Mouse (Mus musculus): ENCODE results near the gene Rnf151. TPM values are rescaled to one million over a fixed set of nuclear protein-coding genes. Genes with fewer than 3 reads are reported as not detected.
"Not testable (repeated sequence)": the region's sequence is repeated elsewhere in the genome, so short reads cannot be mapped to it uniquely, and the experiment has no call there.

Gene Rnf151
- polyA plus RNA-seq, 1 experiment from 2014 or later, result 0.36 TPM

DNA sequence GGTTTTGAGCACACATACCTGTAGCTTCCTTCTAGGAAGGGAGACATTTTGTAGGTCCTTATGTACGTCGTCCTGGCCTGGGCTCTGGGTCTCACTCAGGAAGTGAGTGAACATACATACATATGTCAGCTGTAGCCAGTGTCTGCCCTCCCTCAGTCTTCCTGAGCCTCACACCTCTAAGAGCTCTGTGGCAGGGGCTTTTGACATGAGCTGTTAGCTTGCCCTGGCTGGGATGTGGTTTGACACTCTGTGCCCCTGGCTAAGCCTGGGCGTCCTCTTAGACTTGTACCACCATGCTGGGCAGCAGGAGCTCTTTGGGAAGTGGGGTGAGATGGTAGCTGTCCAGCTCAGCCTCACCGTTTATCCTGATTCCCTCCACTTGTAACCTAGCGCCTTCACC lies 46.5 kb downstream of the Rnf151 start:
- no peaks in the 10 kb centered on the region for H3K9me3 ChIP-seq (ENCODE audit: control insufficient read depth, low read length)
- no peaks in the 10 kb centered on the region for H3K27me3 ChIP-seq (ENCODE audit: control insufficient read depth, insufficient read depth, low read length)
- H3K4me1 ChIP-seq (replicated peaks; ENCODE audit: control insufficient read depth, insufficient read depth, low read length), result peaks cover 13% of the 10 kb centered on the region
- ATAC-seq (replicated peaks; ENCODE audit: low FRiP score) (no peak), DNase-seq (ENCODE audit: low spot score) (no peak)
- H3K36me3 ChIP-seq (ENCODE audit: control insufficient read depth, insufficient read depth, low read length), result no peaks in the 10 kb centered on the region
- peak overlapping the region; percentile 14; the same call in 1 of the 2 replicates for H3K9ac ChIP-seq (ENCODE audit: low read length)
- no peak overlapping the region for H3K27ac ChIP-seq (ENCODE audit: low read depth, low read length)
- peak overlapping the region; percentile 64; the same call in 1 of the 2 replicates for H3K4me2 ChIP-seq (ENCODE audit: low read depth, low read length, severe bottlenecking)
- no peak overlapping the region for H3K4me3 ChIP-seq (ENCODE audit: low read depth, low read length)
- WGBS, result 80% methylated on average over 5 of the region's 5 CpGs

DNA sequence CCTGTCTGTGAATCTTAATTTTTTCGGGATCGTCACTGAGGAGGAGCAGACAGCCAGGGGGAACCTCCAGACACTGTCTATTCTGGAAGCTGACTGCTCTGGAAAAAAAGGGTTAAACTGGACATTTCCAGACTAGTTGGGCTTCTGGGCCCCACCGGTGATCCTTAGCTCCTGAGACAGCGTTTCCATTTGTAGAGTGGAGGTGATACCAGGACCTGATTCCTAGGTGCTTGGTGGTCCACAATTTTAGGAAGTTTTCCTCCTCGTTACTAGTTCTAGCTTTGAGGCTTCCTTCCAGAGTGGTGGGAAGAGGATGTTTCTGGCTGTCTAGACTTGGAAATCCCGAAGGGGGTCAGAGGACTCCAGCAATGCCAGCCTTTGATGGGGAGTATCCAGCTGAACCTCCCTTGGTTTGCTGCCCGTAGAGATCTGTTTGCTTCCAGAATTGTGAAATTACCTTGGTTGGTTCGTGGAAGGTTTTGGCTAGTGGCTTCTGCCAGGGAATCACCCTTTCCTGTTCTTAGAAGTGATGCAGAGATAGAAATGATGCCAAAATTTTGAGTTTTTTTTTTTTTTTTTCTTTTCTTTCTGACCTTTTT lies 47.5 kb downstream of the Rnf151 start:
- Histone ChIP-seq H3K9me3 (ENCODE audit: control insufficient read depth, low read length) (no peaks in the 10 kb centered on the region), H3K36me3 (ENCODE audit: control insufficient read depth, insufficient read depth, low read length) (no peaks in the 10 kb centered on the region), H3K4me3 (ENCODE audit: low read depth, low read length) (peak overlapping the region; percentile 99), H3K27me3 (ENCODE audit: control insufficient read depth, insufficient read depth, low read length) (no peaks in the 10 kb centered on the region), H3K27ac (ENCODE audit: low read depth, low read length) (peak overlapping the region; percentile 66; the same call in 1 of the 2 replicates), H3K9ac (ENCODE audit: low read length) (peak overlapping the region; percentile 95), H3K4me1 (replicated peaks; ENCODE audit: control insufficient read depth, insufficient read depth, low read length) (peaks cover 13% of the 10 kb centered on the region), H3K4me2 (ENCODE audit: low read depth, low read length, severe bottlenecking) (peak overlapping the region; percentile 64)
- ATAC-seq (replicated peaks; ENCODE audit: low FRiP score) (no peak), DNase-seq (ENCODE audit: low spot score) (no peak)
- WGBS, result 20% methylated on average over 8 of the region's 8 CpGs

DNA sequence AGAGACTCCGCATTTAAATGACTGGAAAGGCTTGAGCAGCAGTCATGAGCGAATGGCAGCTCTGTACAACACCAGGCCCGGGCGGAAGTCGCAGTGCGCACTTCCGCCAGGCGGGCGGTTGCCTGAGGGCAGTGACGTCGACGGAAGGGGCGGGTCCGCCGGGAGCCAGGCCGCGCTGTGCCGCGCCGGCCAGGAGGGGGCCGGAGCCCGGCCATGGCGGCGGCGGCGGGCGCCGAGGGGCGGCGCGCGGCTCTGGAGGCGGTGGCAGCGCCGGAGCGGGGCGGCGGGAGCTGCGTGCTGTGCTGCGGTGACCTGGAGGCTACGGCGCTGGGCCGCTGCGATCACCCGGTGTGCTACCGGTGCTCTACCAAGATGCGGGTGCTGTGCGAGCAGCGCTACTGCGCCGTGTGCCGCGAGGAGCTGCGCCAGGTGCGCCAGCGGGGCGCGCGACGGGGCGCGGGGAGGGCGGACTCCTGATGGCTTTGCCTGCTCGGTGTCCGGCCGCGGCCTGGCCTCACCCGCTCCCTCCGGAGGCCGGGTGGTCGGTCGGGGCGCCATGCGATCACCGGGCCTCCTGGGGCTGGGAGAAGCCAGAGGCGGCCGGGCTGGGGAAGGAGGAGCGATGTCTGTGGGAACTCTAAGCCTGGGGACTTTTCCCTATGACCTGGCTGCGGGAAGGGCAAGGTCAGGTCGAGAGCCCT lies 48.2 kb downstream of the Rnf151 start, which contains the start of gene Zfp598:
Gene Zfp598, plus strand, starts transcription at position 143 of the 701 bp plus-strand sequence.
- DNase-seq (ENCODE audit: low spot score), result peak; percentile 96
- under 1% methylated on average over 80 of the region's 80 CpGs for WGBS
- H3K9me3 ChIP-seq (ENCODE audit: control insufficient read depth, low read length), result no peaks in the 10 kb centered on the region

DNA sequence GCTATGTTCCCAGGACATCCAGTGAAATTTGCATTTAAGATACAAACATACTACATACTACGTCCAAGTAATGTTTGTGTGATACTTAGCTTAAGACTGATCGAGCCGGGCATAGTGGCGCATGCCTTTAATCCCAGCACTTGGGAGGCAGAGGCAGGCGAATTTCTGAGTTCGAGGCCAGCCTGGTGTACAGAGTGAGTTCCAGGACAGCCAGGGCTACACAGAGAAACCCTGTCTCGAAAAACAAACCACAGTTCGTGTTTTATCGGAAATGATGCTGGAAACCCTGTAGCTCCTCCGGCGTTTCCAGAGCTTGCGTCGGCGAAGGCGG lies 48.7 kb downstream of the Rnf151 start:
- H3K36me3 ChIP-seq (ENCODE audit: control insufficient read depth, insufficient read depth, low read length); H3K27ac ChIP-seq (ENCODE audit: low read depth, low read length); H3K9me3 ChIP-seq (ENCODE audit: control insufficient read depth, low read length); H3K27me3 ChIP-seq (ENCODE audit: control insufficient read depth, insufficient read depth, low read length); ATAC-seq (replicated peaks; ENCODE audit: low FRiP score); DNase-seq (ENCODE audit: low spot score): not testable (repeated sequence)
- H3K4me1 ChIP-seq (replicated peaks; ENCODE audit: control insufficient read depth, insufficient read depth, low read length), result peaks cover 13% of the 10 kb centered on the region
- H3K4me2 ChIP-seq (ENCODE audit: low read depth, low read length, severe bottlenecking), result peak overlapping the region; percentile 64
- 12% methylated on average over 15 of the region's 15 CpGs for WGBS
- H3K4me3 ChIP-seq (ENCODE audit: low read depth, low read length), result peak overlapping the region; percentile 99
- H3K9ac ChIP-seq (ENCODE audit: low read length), result peak overlapping the region; percentile 95

More for the DNA sequence above, 48.2 kb downstream of the Rnf151 start, which contains the start of gene Zfp598:
- Histone ChIP-seq H3K27me3 (ENCODE audit: control insufficient read depth, insufficient read depth, low read length) (no peaks in the 10 kb centered on the region), H3K27ac (ENCODE audit: low read depth, low read length) (peak within 1 kb of the TSS; percentile 66), H3K4me1 (replicated peaks; ENCODE audit: control insufficient read depth, insufficient read depth, low read length) (peaks cover 13% of the 10 kb centered on the region), H3K36me3 (ENCODE audit: control insufficient read depth, insufficient read depth, low read length) (no peaks in the 10 kb centered on the region), H3K9ac (ENCODE audit: low read length) (peak within 1 kb of the TSS; percentile 95), H3K4me2 (ENCODE audit: low read depth, low read length, severe bottlenecking) (peak within 1 kb of the TSS; percentile 64), H3K4me3 (ENCODE audit: low read depth, low read length) (peak within 1 kb of the TSS; percentile 99)
- ATAC-seq (replicated peaks; ENCODE audit: low FRiP score), result peak; percentile 99

DNA sequence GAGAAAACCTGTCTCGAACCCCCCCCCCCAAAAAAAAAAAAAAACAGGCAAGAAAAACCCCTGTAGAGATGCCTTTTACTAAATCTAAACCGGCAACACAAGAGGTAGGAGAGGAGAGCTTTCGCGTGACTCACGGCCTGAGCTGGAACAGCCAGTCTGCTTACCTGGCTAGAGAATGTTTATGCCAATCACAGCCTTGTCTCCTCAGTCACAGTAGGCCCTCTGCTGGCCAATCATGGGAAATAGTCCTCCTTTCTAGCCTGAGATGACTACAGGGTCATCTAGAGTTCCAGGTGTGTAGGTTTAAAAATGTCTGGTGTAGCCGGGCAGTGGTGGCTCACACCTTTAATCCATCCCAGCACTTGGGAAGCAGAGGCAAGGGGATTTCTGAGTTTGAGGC lies 50.4 kb downstream of the Rnf151 start:
- no peaks in the 10 kb centered on the region for H3K27me3 ChIP-seq (ENCODE audit: control insufficient read depth, insufficient read depth, low read length)
- no peaks in the 10 kb centered on the region for H3K9me3 ChIP-seq (ENCODE audit: control insufficient read depth, low read length)
- H3K4me1 ChIP-seq (replicated peaks; ENCODE audit: control insufficient read depth, insufficient read depth, low read length), result peaks cover 13% of the 10 kb centered on the region
- no peak overlapping the region for H3K27ac ChIP-seq (ENCODE audit: low read depth, low read length)
- WGBS, result 37% methylated on average over 6 of the region's 6 CpGs
- H3K4me3 ChIP-seq (ENCODE audit: low read depth, low read length), result no peak overlapping the region
- DNase-seq (ENCODE audit: low spot score) (peak; percentile 66), ATAC-seq (replicated peaks; ENCODE audit: low FRiP score) (no peak)
- no peaks in the 10 kb centered on the region for H3K36me3 ChIP-seq (ENCODE audit: control insufficient read depth, insufficient read depth, low read length)
- no peak overlapping the region for H3K9ac ChIP-seq (ENCODE audit: low read length)
- H3K4me2 ChIP-seq (ENCODE audit: low read depth, low read length, severe bottlenecking), result no peak overlapping the region

DNA sequence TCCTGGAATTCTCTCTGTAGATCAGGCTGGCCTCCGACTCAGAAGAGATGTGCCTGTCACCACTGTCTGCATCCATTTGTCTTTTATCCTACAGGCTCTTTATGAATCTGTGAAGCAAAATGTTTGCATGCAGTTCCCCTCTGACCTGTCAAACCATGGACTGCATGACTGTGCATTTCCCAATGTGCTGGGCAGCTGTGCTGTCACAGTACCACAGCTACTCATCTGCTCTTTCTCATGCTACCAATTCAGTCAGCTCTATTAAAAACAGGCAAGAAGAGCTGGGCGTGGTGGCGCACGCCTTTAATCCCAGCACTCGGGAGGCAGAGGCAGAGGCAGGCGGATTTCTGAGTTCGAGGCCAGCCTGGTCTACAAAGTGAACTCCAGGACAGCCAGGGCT lies 50.9 kb downstream of the Rnf151 start:
- 79% methylated on average over 7 of the region's 7 CpGs for WGBS
- not testable (repeated sequence) for H3K9me3 ChIP-seq (ENCODE audit: control insufficient read depth, low read length); H3K36me3 ChIP-seq (ENCODE audit: control insufficient read depth, insufficient read depth, low read length)

More for the DNA sequence above, 50.9 kb downstream of the Rnf151 start:
- H3K9ac ChIP-seq (ENCODE audit: low read length); H3K27ac ChIP-seq (ENCODE audit: low read depth, low read length); H3K4me2 ChIP-seq (ENCODE audit: low read depth, low read length, severe bottlenecking); H3K4me3 ChIP-seq (ENCODE audit: low read depth, low read length); ATAC-seq (replicated peaks; ENCODE audit: low FRiP score); DNase-seq (ENCODE audit: low spot score); H3K27me3 ChIP-seq (ENCODE audit: control insufficient read depth, insufficient read depth, low read length): not testable (repeated sequence)
- peaks cover 13% of the 10 kb centered on the region for H3K4me1 ChIP-seq (replicated peaks; ENCODE audit: control insufficient read depth, insufficient read depth, low read length)

Other genes with a start within 250 kb of the Rnf151 start
- 28.8 and 31.4 TPM in 2 replicates for gene E4f1, start 247.8 kb downstream of the Rnf151 start, polyA plus RNA-seq (2014; fragmentation: Nextera tagmentation; extraction: Ambion mirVana)
- gene Pgp, start 247.7 kb downstream of the Rnf151 start, polyA plus RNA-seq (2014; fragmentation: Nextera tagmentation; extraction: Ambion mirVana), result 72.1 and 73.4 TPM in 2 replicates
- gene Bricd5, start 244.2 kb downstream of the Rnf151 start, polyA plus RNA-seq (2014; fragmentation: Nextera tagmentation; extraction: Ambion mirVana), result 0.41 and 0.44 TPM in 2 replicates
- 33.8 and 34.0 TPM in 2 replicates for gene Mlst8, start 239.0 kb downstream of the Rnf151 start, polyA plus RNA-seq (2014; fragmentation: Nextera tagmentation; extraction: Ambion mirVana)
- 8.0 and 9.3 TPM in 2 replicates for gene Caskin1, start 229.5 kb downstream of the Rnf151 start, polyA plus RNA-seq (2014; fragmentation: Nextera tagmentation; extraction: Ambion mirVana)
- gene Traf7, start 190.1 kb downstream of the Rnf151 start, polyA plus RNA-seq (2014; fragmentation: Nextera tagmentation; extraction: Ambion mirVana), result 113 and 123 TPM in 2 replicates
- gene Rab26, start 183.9 kb downstream of the Rnf151 start, polyA plus RNA-seq (2014; fragmentation: Nextera tagmentation; extraction: Ambion mirVana), result 1.8 and 2.7 TPM in 2 replicates
- 19.0 and 23.9 TPM in 2 replicates for gene Pkd1, start 168.2 kb downstream of the Rnf151 start, polyA plus RNA-seq (2014; fragmentation: Nextera tagmentation; extraction: Ambion mirVana)
- 77.6 and 87.4 TPM in 2 replicates for gene Tsc2, start 85.4 kb downstream of the Rnf151 start, polyA plus RNA-seq (2014; fragmentation: Nextera tagmentation; extraction: Ambion mirVana)
- 20.0 TPM in 2 replicates for gene Nthl1, start 85.4 kb downstream of the Rnf151 start, polyA plus RNA-seq (2014; fragmentation: Nextera tagmentation; extraction: Ambion mirVana)
- gene Slc9a3r2, start 67.7 kb downstream of the Rnf151 start, polyA plus RNA-seq (2014; fragmentation: Nextera tagmentation; extraction: Ambion mirVana), result 26.8 and 32.3 TPM in 2 replicates
- gene Npw, start 59.6 kb downstream of the Rnf151 start, polyA plus RNA-seq (2014; fragmentation: Nextera tagmentation; extraction: Ambion mirVana), result 0.32 TPM in 1 of 2 replicates, not detected in the other
- 37.6 and 38.4 TPM in 2 replicates for gene Zfp598, start 48.4 kb downstream of the Rnf151 start, polyA plus RNA-seq (2014; fragmentation: Nextera tagmentation; extraction: Ambion mirVana)
- 14.0 and 17.0 TPM in 2 replicates for gene Syngr3, start 28.1 kb downstream of the Rnf151 start, polyA plus RNA-seq (2014; fragmentation: Nextera tagmentation; extraction: Ambion mirVana)
- gene Gfer, start 21.9 kb downstream of the Rnf151 start, polyA plus RNA-seq (2014; fragmentation: Nextera tagmentation; extraction: Ambion mirVana), result 54.9 and 55.4 TPM in 2 replicates
- gene Noxo1, start 21.8 kb downstream of the Rnf151 start, polyA plus RNA-seq (2014; fragmentation: Nextera tagmentation; extraction: Ambion mirVana), result 1.7 and 1.9 TPM in 2 replicates
- gene Tbl3, start 10.4 kb downstream of the Rnf151 start, polyA plus RNA-seq (2014; fragmentation: Nextera tagmentation; extraction: Ambion mirVana), result 111 and 127 TPM in 2 replicates
- 1,407 and 1,469 TPM in 2 replicates for gene Rps2, start 53 bp upstream of the Rnf151 start, polyA plus RNA-seq (2014; fragmentation: Nextera tagmentation; extraction: Ambion mirVana)
- 189 and 195 TPM in 2 replicates for gene Ndufb10, start 6.4 kb upstream of the Rnf151 start, polyA plus RNA-seq (2014; fragmentation: Nextera tagmentation; extraction: Ambion mirVana)
- gene Rpl3l, start 9.8 kb upstream of the Rnf151 start, polyA plus RNA-seq (2014; fragmentation: Nextera tagmentation; extraction: Ambion mirVana), result not detected in 2 replicates
- 21.3 and 21.6 TPM in 2 replicates for gene Msrb1, start 18.6 kb upstream of the Rnf151 start, polyA plus RNA-seq (2014; fragmentation: Nextera tagmentation; extraction: Ambion mirVana)
- gene Hs3st6, start 34.9 kb upstream of the Rnf151 start, polyA plus RNA-seq (2014; fragmentation: Nextera tagmentation; extraction: Ambion mirVana), result 0.21 and 0.51 TPM in 2 replicates
- not detected in 2 replicates for gene Meiob, start 86.2 kb upstream of the Rnf151 start, polyA plus RNA-seq (2014; fragmentation: Nextera tagmentation; extraction: Ambion mirVana)
- 25.4 and 26.7 TPM in 2 replicates for gene Hagh, start 122.1 kb upstream of the Rnf151 start, polyA plus RNA-seq (2014; fragmentation: Nextera tagmentation; extraction: Ambion mirVana)
- gene Fahd1, start 132.3 kb upstream of the Rnf151 start, polyA plus RNA-seq (2014; fragmentation: Nextera tagmentation; extraction: Ambion mirVana), result 18.2 and 19.3 TPM in 2 replicates
- not detected in 2 replicates for gene Igfals, start 147.9 kb upstream of the Rnf151 start, polyA plus RNA-seq (2014; fragmentation: Nextera tagmentation; extraction: Ambion mirVana)
- 71.9 and 82.0 TPM in 2 replicates for gene Nubp2, start 168.3 kb upstream of the Rnf151 start, polyA plus RNA-seq (2014; fragmentation: Nextera tagmentation; extraction: Ambion mirVana)
- 44.7 and 47.3 TPM in 2 replicates for gene Spsb3, start 168.6 kb upstream of the Rnf151 start, polyA plus RNA-seq (2014; fragmentation: Nextera tagmentation; extraction: Ambion mirVana)
- gene Eme2, start 177.0 kb upstream of the Rnf151 start, polyA plus RNA-seq (2014; fragmentation: Nextera tagmentation; extraction: Ambion mirVana), result 29.1 and 31.2 TPM in 2 replicates
- 76.9 and 81.8 TPM in 2 replicates for gene Mrps34, start 177.1 kb upstream of the Rnf151 start, polyA plus RNA-seq (2014; fragmentation: Nextera tagmentation; extraction: Ambion mirVana)
- gene Nme3, start 178.4 kb upstream of the Rnf151 start, polyA plus RNA-seq (2014; fragmentation: Nextera tagmentation; extraction: Ambion mirVana), result 47.8 and 60.8 TPM in 2 replicates
- 51.3 and 56.8 TPM in 2 replicates for gene Mapk8ip3, start 218.9 kb upstream of the Rnf151 start, polyA plus RNA-seq (2014; fragmentation: Nextera tagmentation; extraction: Ambion mirVana)
- 314 and 323 TPM in 2 replicates for gene Jpt2, start 242.6 kb upstream of the Rnf151 start, polyA plus RNA-seq (2014; fragmentation: Nextera tagmentation; extraction: Ambion mirVana)